Mouse (Mus musculus) lung, postnatal 14 days (tissue): ENCODE data around the gene Mri1.
A peak's percentile ranks its signal among the peaks of the same experiment; 100 is the strongest.

ENCODE experiments used
- DNase-seq: peaks from one replicate; pipeline ENCODE4 v3.0.0; 2021

Mri1 gene

GRCm38 (mm10) chr8:84201545-84202245 is 55.4 kb downstream of the Mri1 start:
- DNase-seq: peak; percentile 78

GRCm38 (mm10) chr8:84200652-84201544 is 56.2 kb downstream of the Mri1 start:
- DNase-seq: peak; percentile 89

- no peak for DNase-seq
Measured at GRCm38 (mm10) chr8:84200126-84200555, 57.0 kb downstream of the Mri1 start.
